Mouse (Mus musculus) gastrocnemius, postnatal 36 days (tissue): ENCODE results near the gene Prima1. TPM values are rescaled to one million over a fixed set of nuclear protein-coding genes. Genes with fewer than 3 reads are reported as not detected.

ENCODE experiments used
- DNase-seq, 2 experiments: peaks; one replicate each; pipeline ENCODE4 v3.0.0; 2022
- intact Hi-C: fragments of 180-260 bp; cut with DNase I; formaldehyde crosslinking; loops from one replicate; pipeline ENCODE4 v1.15.1; 2025
- total RNA-seq, 2 experiments: library from RNA; stranded (reverse); gene quantifications; 2 replicates each; pipeline ENCODE4 v1.2.3; 2021

Gene Prima1
- total RNA-seq, 2 experiments from 2014 or later, result 19.0 to 37.2 TPM

GRCm38 (mm10) chr12:103235251-103235650 is 6.7 kb downstream of the Prima1 start:
- no peak for DNase-seq
- intact Hi-C loops, result no loop called here

- intact Hi-C loops, result no loop called here
- no peak for DNase-seq
Measured at GRCm38 (mm10) chr12:103229058-103229457, 12.9 kb downstream of the Prima1 start.

GRCm38 (mm10) chr12:103226121-103226520 is 15.8 kb downstream of the Prima1 start:
- intact Hi-C loops, result no loop called here
- DNase-seq, result no peak

GRCm38 (mm10) chr12:103223671-103224070 is 18.3 kb downstream of the Prima1 start:
- intact Hi-C loops, result no loop called here
- no peak for DNase-seq

GRCm38 (mm10) chr12:103215877-103216610 is 25.9 kb downstream of the Prima1 start:
- intact Hi-C loops, result no loop called here
- DNase-seq, result peak; percentile 28 to 47

- DNase-seq, result no peak
- intact Hi-C loops, result no loop called here
Measured at GRCm38 (mm10) chr12:103214797-103215196, 27.2 kb downstream of the Prima1 start.

- intact Hi-C loops, result no loop called here
- DNase-seq, result no peak
Measured at GRCm38 (mm10) chr12:103214270-103214669, 27.7 kb downstream of the Prima1 start.

- intact Hi-C loops, result no loop called here
- DNase-seq, result no peak
Measured at GRCm38 (mm10) chr12:103213591-103213990, 28.4 kb downstream of the Prima1 start.

- intact Hi-C loops, result no loop called here
- DNase-seq, result no peak
Measured at GRCm38 (mm10) chr12:103211078-103211477, 30.9 kb downstream of the Prima1 start.

- no peak for DNase-seq
- intact Hi-C loops, result no loop called here
Measured at GRCm38 (mm10) chr12:103209581-103209980, 32.4 kb downstream of the Prima1 start.

GRCm38 (mm10) chr12:103205561-103205960 is 36.4 kb downstream of the Prima1 start:
- intact Hi-C loops, result no loop called here
- peak in 1 of 2 experiments; percentile 30 for DNase-seq

- intact Hi-C loops, result no loop called here
- peak in 1 of 2 experiments; percentile 40 for DNase-seq
Measured at GRCm38 (mm10) chr12:103202592-103203544, 39.1 kb downstream of the Prima1 start.

GRCm38 (mm10) chr12:103192996-103193395 is 49.0 kb downstream of the Prima1 start:
- intact Hi-C loops, result no loop called here
- DNase-seq, result no peak

GRCm38 (mm10) chr12:103189771-103190170 is 52.2 kb downstream of the Prima1 start:
- no peak for DNase-seq
- intact Hi-C loops, result no loop called here

GRCm38 (mm10) chr12:103188223-103188622 is 53.7 kb downstream of the Prima1 start:
- no peak for DNase-seq
- intact Hi-C loops, result no loop called here

- DNase-seq, result no peak
- intact Hi-C loops, result no loop called here
Measured at GRCm38 (mm10) chr12:103187020-103187419, 54.9 kb downstream of the Prima1 start.

- intact Hi-C loops, result no loop called here
- DNase-seq, result no peak
Measured at GRCm38 (mm10) chr12:103183057-103183456, 58.9 kb downstream of the Prima1 start.

- no peak for DNase-seq
- intact Hi-C loops, result no loop called here
Measured at GRCm38 (mm10) chr12:103168892-103169291, 73.1 kb downstream of the Prima1 start.

- intact Hi-C loops, result no loop called here
- DNase-seq, result no peak
Measured at GRCm38 (mm10) chr12:103164101-103165030, 77.6 kb downstream of the Prima1 start.

GRCm38 (mm10) chr12:103163596-103163995 is 78.4 kb downstream of the Prima1 start:
- intact Hi-C loops, result no loop called here
- no peak for DNase-seq
